Mouse (Mus musculus): ENCODE results near the gene Gtpbp1.

DNA sequence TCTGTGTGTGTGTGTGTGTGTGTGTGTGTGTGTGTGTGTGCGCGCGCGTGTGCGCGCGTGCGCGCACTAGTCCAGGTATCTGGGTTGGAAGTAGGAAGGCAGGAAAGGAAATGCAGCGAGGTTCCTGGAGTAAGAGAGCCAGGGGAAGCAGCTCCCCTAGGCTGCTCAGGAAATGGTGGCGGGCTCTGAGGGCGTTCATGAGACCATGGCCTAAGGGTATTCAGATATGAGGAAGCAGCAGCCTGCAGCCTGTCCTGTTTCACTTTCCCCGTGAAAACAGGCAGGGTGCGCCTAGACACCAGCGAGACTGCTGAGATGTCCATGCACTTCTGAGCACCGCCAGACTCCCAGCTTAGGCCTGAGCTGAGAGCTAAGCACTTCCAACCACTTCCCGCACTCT is 61.1 kb downstream of the Gtpbp1 start:
- TF ChIP-seq POLR2A (IDR thresholded peaks at IDR 0.05; ENCODE audit: low read depth, low read length): no peak
- no peak for TF ChIP-seq CTCF (IDR thresholded peaks at IDR 0.05; ENCODE audit: extremely low read depth, insufficient read length, insufficient replicate concordance, low read depth, low read length)

All from small intestine, adult 2 months (tissue).